Mouse (Mus musculus) kidney, adult 11 months (tissue): Measurements from ENCODE around the gene Fam102a.
A peak's percentile ranks its signal among the peaks of the same experiment; 100 is the strongest.

Source experiments
- DNase-seq: peaks from one replicate; pipeline ENCODE4 v3.0.0; 2022

Gene Fam102a

DNA sequence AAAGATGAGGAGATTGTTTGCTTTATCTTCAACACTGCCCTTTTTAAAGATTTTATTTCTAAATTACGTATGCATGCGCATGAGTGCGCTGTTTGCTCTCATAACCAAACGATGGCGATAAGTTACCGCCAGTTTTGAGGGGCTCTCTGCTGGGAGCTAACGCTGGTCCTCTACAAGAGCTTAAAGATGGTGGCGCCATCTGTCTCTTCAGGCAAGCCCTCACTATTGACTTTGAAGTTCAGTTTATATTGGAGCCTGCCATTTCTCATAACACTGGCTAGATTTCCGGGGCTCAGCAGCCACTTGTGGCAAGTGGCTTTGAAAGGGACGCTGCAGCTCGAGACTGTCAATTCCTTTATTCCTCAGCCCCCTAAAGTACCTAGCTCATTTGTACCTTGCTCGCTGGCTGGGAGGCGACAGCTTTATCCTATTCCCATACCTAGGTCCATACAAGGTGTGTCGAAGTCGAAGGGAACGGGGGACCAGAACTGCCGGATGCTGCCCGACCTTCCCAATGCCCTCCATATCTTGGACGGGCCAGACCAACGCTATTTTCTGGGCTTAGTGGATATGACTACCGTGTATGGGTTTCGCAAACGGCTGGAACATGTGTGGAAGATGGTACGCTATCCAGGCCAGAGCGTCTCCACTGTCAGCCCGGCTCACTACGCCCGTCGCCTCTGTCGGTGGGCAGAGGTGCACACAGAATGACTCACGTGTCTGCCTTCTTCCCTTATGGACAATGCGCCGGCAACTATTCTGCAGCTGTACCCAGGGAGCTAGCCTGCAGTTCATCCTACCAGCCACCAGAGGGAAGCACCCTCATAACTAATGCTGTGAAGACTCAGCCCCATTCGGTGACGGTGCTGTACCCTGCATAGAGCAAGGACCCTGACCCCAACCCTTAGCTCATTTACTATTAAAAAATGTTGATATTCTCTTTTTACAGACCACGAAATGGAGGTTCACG, 48.0 kb downstream of the Fam102a start:
- DNase-seq: peak; percentile 75

GRCm38 (mm10) chr2:32585149-32585714, 50.1 kb downstream of the Fam102a start:
- DNase-seq: no peak

DNA sequence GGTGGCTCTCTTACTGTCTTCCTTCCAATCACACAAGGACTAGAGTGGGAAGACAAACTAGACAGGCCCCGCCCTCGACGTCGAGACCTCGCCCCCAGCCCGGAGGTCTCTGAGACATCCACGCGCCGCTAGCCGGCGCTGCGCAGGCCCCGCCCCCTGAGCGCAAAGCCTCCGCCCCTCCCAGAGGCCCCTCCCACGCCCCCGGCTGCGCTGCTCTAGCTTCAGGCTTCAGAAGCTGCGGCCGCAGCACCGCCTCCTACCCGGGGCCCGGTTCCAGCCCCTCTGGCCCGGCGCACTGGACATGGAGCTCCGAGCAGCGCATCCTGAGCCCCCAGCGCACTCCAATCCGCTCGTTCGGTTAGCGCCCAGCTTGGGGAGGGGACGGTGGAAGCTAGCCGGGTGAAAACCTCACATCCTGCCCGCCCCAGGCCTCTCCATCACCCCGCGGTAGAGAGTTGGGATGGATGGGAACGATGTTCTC, 51.8 kb downstream of the Fam102a start, which contains the start of gene St6galnac4:
Gene St6galnac4, plus strand, starts transcription at position 225 of the 481 bp plus-strand sequence.
- peak; percentile 81 for DNase-seq

DNA sequence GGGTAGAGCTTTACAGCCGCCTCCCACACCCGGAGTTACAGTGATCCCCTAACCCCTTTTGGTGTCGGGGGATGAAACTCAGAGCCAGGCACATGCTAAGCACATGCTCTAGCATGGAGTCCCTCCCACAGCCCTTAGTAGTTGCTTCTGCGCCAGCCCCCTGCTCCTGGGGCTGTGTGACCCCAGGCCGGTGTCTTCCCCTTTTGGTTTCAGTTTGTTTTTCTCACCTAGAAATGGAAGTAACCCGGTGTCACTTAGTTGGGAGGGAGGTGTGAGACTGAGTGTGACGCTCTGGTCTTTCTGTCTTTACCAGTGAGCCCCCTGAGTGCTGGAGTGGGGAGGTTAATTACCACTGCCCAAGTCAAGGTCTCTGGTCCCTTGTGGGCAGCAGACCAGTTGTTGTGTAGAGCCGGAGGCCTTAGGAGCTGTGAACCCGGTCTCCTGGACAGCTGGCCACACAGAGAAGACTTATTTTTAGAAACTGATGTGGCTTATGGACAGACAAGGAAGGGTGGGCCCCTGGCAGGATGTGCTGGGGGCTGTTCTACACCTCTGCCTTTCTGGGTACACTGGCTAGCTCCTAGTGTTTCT, 52.7 kb downstream of the Fam102a start:
- peak; percentile 51 for DNase-seq

- DNase-seq: no peak
Measured at GRCm38 (mm10) chr2:32589213-32589795, 54.2 kb downstream of the Fam102a start.

- DNase-seq: no peak
Measured at GRCm38 (mm10) chr2:32590224-32590623, 55.1 kb downstream of the Fam102a start.

GRCm38 (mm10) chr2:32591249-32591648, 56.1 kb downstream of the Fam102a start:
- DNase-seq: no peak

- no peak for DNase-seq
Measured at GRCm38 (mm10) chr2:32596725-32597124, 61.6 kb downstream of the Fam102a start.

DNA sequence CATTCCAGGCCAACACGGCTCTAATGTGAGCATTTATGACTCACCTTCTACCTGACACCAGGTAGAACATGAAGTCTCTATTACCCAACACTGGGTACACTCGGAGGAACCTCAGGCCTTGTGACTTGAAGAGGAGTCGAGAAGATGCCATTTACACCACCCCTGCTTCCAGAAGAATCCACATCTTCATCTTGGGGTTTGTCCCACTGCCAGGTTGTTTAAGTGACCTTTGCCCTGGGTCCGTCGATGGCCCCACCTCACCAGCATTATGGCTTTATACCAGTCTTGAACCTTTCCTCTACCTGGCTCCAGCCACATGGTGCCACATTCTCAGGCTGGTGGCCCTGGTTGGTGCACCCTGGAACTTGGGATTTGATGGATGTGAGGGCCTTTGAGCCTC, 62.1 kb downstream of the Fam102a start:
- DNase-seq: no peak

- DNase-seq: no peak
Measured at GRCm38 (mm10) chr2:32597699-32598098, 62.6 kb downstream of the Fam102a start.

GRCm38 (mm10) chr2:32598506-32598905, 63.4 kb downstream of the Fam102a start:
- DNase-seq: no peak

GRCm38 (mm10) chr2:32599409-32599808, 64.3 kb downstream of the Fam102a start, which contains the start of gene St6galnac6:
TSS of gene St6galnac6 (plus strand) at chr2:32599709.
- no peak for DNase-seq

- DNase-seq: no peak
Measured at GRCm38 (mm10) chr2:32601417-32602065, 66.4 kb downstream of the Fam102a start.

- DNase-seq: peak; percentile 81
Measured at GRCm38 (mm10) chr2:32602600-32603054, 67.5 kb downstream of the Fam102a start.

- no peak for DNase-seq
Measured at GRCm38 (mm10) chr2:32604631-32605030, 69.5 kb downstream of the Fam102a start.

GRCm38 (mm10) chr2:32606161-32607142, 71.3 kb downstream of the Fam102a start:
- DNase-seq: peak; percentile 66

DNA sequence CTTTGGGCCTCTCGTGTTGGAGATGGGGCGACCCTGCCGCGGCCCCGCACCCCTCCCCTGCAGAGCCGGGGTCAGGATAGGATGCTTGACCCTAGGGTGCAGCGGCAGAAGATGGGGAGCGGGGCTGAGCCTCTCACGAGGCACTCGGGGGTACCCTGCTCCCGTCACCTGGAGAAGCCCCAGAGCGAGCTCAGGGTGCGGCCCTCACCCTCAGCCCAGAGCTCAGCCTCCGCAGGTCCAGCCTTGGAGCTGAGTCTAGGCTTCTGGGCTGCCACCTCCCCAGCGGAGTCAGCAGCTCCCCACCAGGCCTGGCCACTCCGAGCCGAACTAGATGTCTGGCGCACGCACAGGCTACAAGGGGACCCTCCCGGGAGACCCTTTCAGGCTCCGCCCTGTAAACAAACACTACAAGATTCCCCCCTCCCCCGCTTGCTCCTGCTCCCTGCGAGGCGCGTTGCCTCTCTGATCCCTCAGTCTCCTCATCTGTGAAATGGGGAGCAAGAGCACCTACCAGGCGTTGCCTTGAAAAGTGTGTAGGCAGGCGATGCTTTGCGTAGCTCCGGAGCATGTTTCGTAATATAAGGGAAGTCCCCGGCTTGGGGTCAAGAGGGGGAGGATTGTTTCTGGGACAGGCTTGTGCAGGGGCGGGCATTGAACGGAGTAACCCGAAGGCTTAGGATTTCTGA, 72.3 kb downstream of the Fam102a start:
- DNase-seq: no peak

- peak; percentile 66 for DNase-seq
Measured at GRCm38 (mm10) chr2:32608141-32608777, 73.1 kb downstream of the Fam102a start.

GRCm38 (mm10) chr2:32608778-32609435, 73.8 kb downstream of the Fam102a start:
- DNase-seq: no peak
